Mouse (Mus musculus) colon, adult 2 months (tissue): ENCODE data around the gene Rdh5. TPM values are rescaled to one million over a fixed set of nuclear protein-coding genes. Genes with fewer than 3 reads are reported as not detected.

Experiments
- polyA plus RNA-seq: library from polyadenylated mRNA; depleted of rRNA; stranded (reverse); fragments of >200 nt; gene quantifications from 2 replicates; pipeline ENCODE4 v1.2.3, GENCODE M21; 2012; rRNA removed

Rdh5 gene
- 28.4 and 36.4 TPM in 2 replicates for polyA plus RNA-seq

GRCm38 (mm10) chr10:128922822-128923012, at the start of gene Rdh5:
Gene Rdh5, minus strand, starts transcription at chr10:128922888.

GRCm38 (mm10) chr10:128960590-128961584, 38.2 kb upstream of the Rdh5 start, which contains the start of gene Mettl7b:
Gene Mettl7b, minus strand, starts transcription at chr10:128960988.

GRCm38 (mm10) chr10:128933574-128933973, 10.9 kb upstream of the Rdh5 start, which contains the start of gene Itga7:
Gene Itga7, plus strand, starts transcription at chr10:128933818.

DNA sequence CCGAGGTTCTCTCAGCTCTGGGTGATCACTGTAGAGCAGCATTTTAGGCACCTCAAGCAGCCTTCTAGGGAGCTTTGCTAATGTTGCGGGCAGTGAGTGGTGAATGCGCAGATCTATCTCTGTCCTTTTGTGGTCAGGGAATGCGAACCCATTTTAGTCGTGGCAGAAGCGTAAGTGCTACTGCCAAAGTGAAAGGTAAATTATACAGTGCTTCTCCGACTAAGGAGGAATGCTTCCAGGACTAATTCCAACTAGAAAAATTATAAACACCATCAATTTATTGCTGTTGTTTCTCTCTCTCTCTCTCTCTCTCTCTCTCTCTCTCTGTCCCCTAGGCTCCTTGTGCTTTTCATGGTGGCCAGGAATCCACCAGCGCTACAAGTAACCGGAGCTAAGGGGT, 1.2 kb upstream of the Rdh5 start, which contains the start of gene Bloc1s1:
Bloc1s1 (minus strand) TSS at position 101 of the 400 bp plus-strand sequence.

GRCm38 (mm10) chr10:128900698-128901097, 22.0 kb downstream of the Rdh5 start, which contains the start of gene Cd63:
Gene Cd63, plus strand, starts transcription at chr10:128900989.

GRCm38 (mm10) chr10:128891296-128892094, 31.2 kb downstream of the Rdh5 start, which contains the start of gene Gdf11:
Gene Gdf11, minus strand, starts transcription at chr10:128891718.

Other genes starting within 250 kb of the Rdh5 start
- gene Suox, start 248.8 kb downstream of the Rdh5 start, polyA plus RNA-seq: 10.0 and 12.2 TPM in 2 replicates
- gene Rab5b, start 226.6 kb downstream of the Rdh5 start, polyA plus RNA-seq: 51.6 and 59.7 TPM in 2 replicates
- 3.2 and 3.4 TPM in 2 replicates for gene Pmel, start 218.7 kb downstream of the Rdh5 start, polyA plus RNA-seq
- 11.2 and 11.4 TPM in 2 replicates for gene Cdk2, start 217.9 kb downstream of the Rdh5 start, polyA plus RNA-seq
- 80.2 and 87.4 TPM in 2 replicates for gene Dgka, start 178.0 kb downstream of the Rdh5 start, polyA plus RNA-seq
- gene Pym1, start 175.0 kb downstream of the Rdh5 start, polyA plus RNA-seq: 17.4 and 19.1 TPM in 2 replicates
- 4.8 and 5.0 TPM in 2 replicates for gene Mmp19, start 132.0 kb downstream of the Rdh5 start, polyA plus RNA-seq
- gene Dnajc14, start 118.8 kb downstream of the Rdh5 start, polyA plus RNA-seq: 15.2 and 16.5 TPM in 2 replicates
- 17.7 and 17.9 TPM in 2 replicates for gene Tmem198b, start 118.5 kb downstream of the Rdh5 start, polyA plus RNA-seq
- gene Sarnp, start 105.6 kb downstream of the Rdh5 start, polyA plus RNA-seq: 2.0 and 2.3 TPM in 2 replicates
- gene Ormdl2, start 101.2 kb downstream of the Rdh5 start, polyA plus RNA-seq: 90.8 and 92.6 TPM in 2 replicates
- 1.5 and 1.6 TPM in 2 replicates for gene Gdf11, start 31.2 kb downstream of the Rdh5 start, polyA plus RNA-seq
- 225 and 259 TPM in 2 replicates for gene Cd63, start 21.9 kb downstream of the Rdh5 start, polyA plus RNA-seq
- gene Bloc1s1, start 1.1 kb upstream of the Rdh5 start, polyA plus RNA-seq: 151 TPM in 2 replicates
- 56.9 and 58.2 TPM in 2 replicates for gene Itga7, start 10.9 kb upstream of the Rdh5 start, polyA plus RNA-seq
- 159 and 171 TPM in 2 replicates for gene Mettl7b, start 38.1 kb upstream of the Rdh5 start, polyA plus RNA-seq
- not detected in 2 replicates for gene Olfr9, start 66.5 kb upstream of the Rdh5 start, polyA plus RNA-seq
- gene Olfr763, start 87.9 kb upstream of the Rdh5 start, polyA plus RNA-seq: not detected in 2 replicates
- gene Olfr764-ps1, start 117.0 kb upstream of the Rdh5 start, polyA plus RNA-seq: not detected in 2 replicates
- gene Olfr765, start 127.1 kb upstream of the Rdh5 start, polyA plus RNA-seq: not detected in 2 replicates
- not detected in 2 replicates for gene Olfr766-ps1, start 146.1 kb upstream of the Rdh5 start, polyA plus RNA-seq
- not detected in 2 replicates for gene Olfr767, start 160.0 kb upstream of the Rdh5 start, polyA plus RNA-seq
- not detected in 2 replicates for gene Olfr768, start 176.5 kb upstream of the Rdh5 start, polyA plus RNA-seq
- gene Olfr769, start 195.0 kb upstream of the Rdh5 start, polyA plus RNA-seq: not detected in 2 replicates
- gene Olfr770, start 216.1 kb upstream of the Rdh5 start, polyA plus RNA-seq: not detected in 2 replicates
- gene Olfr771, start 241.9 kb upstream of the Rdh5 start, polyA plus RNA-seq: not detected in 2 replicates